Mouse (Mus musculus) forebrain, embryonic 12.5 days (tissue): Measurements from ENCODE around the gene Tnk2. TPM values are rescaled to one million over a fixed set of nuclear protein-coding genes. Genes with fewer than 3 reads are reported as not detected.
A peak's percentile ranks its signal among the peaks of the same experiment; 100 is the strongest.

Source experiments
- ATAC-seq: fragments of 200-750 bp; cut with Nextera tagmentation; 2 replicates; pipeline ENCODE4 v1.8.0; 2017; ENCODE audit warnings: moderate TSS enrichment; ENCODE audit not compliant: low FRiP score
- H3K27ac ChIP-seq: fragments of 300-500 bp; sonication (generic); 2 replicates; pipeline ENCODE4 v1.5.1; 2016; ENCODE audit warnings: mild to moderate bottlenecking
- H3K27me3 ChIP-seq: fragments of 300-500 bp; sonication (generic); 2 replicates; pipeline ENCODE4 v1.6.1; 2016; ENCODE audit warnings: mild to moderate bottlenecking
- H3K36me3 ChIP-seq: fragments of 300-500 bp; sonication (generic); replicated peaks from 2 replicates; pipeline ENCODE4 v1.6.1; 2016; ENCODE audit warnings: mild to moderate bottlenecking
- H3K4me1 ChIP-seq: fragments of 300-500 bp; sonication (generic); 2 replicates; pipeline ENCODE4 v1.6.1; 2016
- H3K4me2 ChIP-seq: fragments of 300-500 bp; sonication (generic); 2 replicates; pipeline ENCODE4 v1.6.1; 2016; ENCODE audit warnings: mild to moderate bottlenecking, moderate library complexity
- H3K4me3 ChIP-seq: fragments of 300-500 bp; sonication (generic); replicated peaks from 2 replicates; pipeline ENCODE4 v1.5.1; 2016; ENCODE audit warnings: mild to moderate bottlenecking
- H3K9ac ChIP-seq: fragments of 300-500 bp; sonication (generic); 2 replicates; pipeline ENCODE4 v1.6.1; 2016; ENCODE audit warnings: mild to moderate bottlenecking
- H3K9me3 ChIP-seq: fragments of 300-500 bp; sonication (generic); 2 replicates; pipeline ENCODE4 v1.6.1; 2016
- WGBS: fragments of 180-500 bp; shearing (Covaris S2); methylation state at CpG from one replicate; pipeline ENCODE4 v1.1.7; 2016; 5-methylcytosine and 5-hydroxymethylcytosine counted together
- polyA plus RNA-seq: library from polyadenylated mRNA; unstranded; fragments of >200 nt; fragmentation: Nextera tagmentation; extraction: Ambion mirVana; gene quantifications from 2 replicates; pipeline ENCODE4 v1.2.1, GENCODE M21; 2016

The Tnk2 gene
- polyA plus RNA-seq, 1 experiment from 2014 or later: 14.2 TPM

GRCm38 (mm10) chr16:32610460-32611255 is 33.0 kb upstream of the Tnk2 start:
- no peak for ATAC-seq
- WGBS: 78% methylated on average over 5 of the region's 5 CpGs
- Histone ChIP-seq H3K4me2 (peak overlapping the region; percentile 70), H3K4me1 (peaks cover 19% of the 10 kb centered on the region), H3K9me3 (no peaks in the 10 kb centered on the region), H3K9ac (0 out of 2 replicates have a peak overlapping the region, but pooled peaks have one; percentile 75), H3K4me3 (peak overlapping the region; percentile 62), H3K27me3 (no peaks in the 10 kb centered on the region), H3K27ac (no peak overlapping the region), H3K36me3 (peaks cover 17% of the 10 kb centered on the region)

DNA sequence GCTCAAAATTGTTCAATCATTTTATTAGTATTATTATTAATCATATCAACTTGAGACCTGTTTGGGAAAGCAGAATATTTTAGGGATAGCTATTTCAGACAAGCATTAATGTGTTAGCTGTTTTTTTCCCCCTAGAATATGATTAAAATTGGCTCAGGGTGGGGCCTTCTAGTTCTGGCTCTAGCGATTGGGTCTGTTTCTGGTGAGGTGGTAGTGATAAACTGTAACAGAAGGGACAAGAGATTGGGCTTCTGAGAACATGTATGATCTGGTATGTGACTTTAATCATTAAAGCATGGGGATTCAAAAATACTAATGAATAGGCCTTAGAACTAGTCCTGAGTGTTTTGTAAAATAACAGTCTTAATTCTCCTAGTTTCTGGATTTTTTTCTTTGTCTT is 31.6 kb upstream of the Tnk2 start:
- H3K4me2 ChIP-seq: no peak overlapping the region
- H3K36me3 ChIP-seq: peaks cover 27% of the 10 kb centered on the region
- no peaks in the 10 kb centered on the region for H3K27me3 ChIP-seq
- no peak overlapping the region for H3K4me3 ChIP-seq
- no peak overlapping the region for H3K9ac ChIP-seq
- H3K27ac ChIP-seq: no peak overlapping the region
- no peaks in the 10 kb centered on the region for H3K9me3 ChIP-seq
- H3K4me1 ChIP-seq: peaks cover 19% of the 10 kb centered on the region
- WGBS: 81% methylated on average over 1 of the region's 1 CpGs
- ATAC-seq: no peak

- 79% methylated on average over 3 of the region's 3 CpGs for WGBS
- peaks cover 15% of the 10 kb centered on the region for H3K4me1 ChIP-seq
- no peak overlapping the region for H3K4me3 ChIP-seq
- no peak overlapping the region for H3K4me2 ChIP-seq
- no peak overlapping the region for H3K27ac ChIP-seq
- no peak for ATAC-seq
- no peaks in the 10 kb centered on the region for H3K9me3 ChIP-seq
- H3K27me3 ChIP-seq: no peaks in the 10 kb centered on the region
- peaks cover 36% of the 10 kb centered on the region for H3K36me3 ChIP-seq
- H3K9ac ChIP-seq: no peak overlapping the region
Observed at GRCm38 (mm10) chr16:32613269-32613834, 30.3 kb upstream of the Tnk2 start.

DNA sequence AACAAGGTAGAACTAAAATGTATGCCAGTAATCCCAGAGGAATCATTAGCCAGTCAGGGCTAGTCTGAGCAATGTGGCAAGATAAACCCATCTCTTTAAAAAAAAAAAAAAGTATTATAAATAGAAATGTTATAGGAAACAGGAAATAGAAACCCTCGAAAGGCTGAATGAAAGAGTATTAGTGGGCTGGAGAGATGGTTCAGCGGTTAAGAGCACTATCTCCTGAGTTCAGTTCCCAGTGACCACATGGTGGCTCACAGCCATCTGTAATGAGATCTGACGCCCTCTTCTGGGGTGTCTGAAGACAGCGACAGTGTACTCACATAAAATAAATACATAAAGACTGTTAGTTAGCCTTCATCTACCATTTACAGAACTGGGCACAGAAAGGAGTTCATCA is 29.6 kb upstream of the Tnk2 start:
- H3K4me3 ChIP-seq: no peak overlapping the region
- no peaks in the 10 kb centered on the region for H3K9me3 ChIP-seq
- no peak overlapping the region for H3K4me2 ChIP-seq
- H3K27ac ChIP-seq: no peak overlapping the region
- H3K36me3 ChIP-seq: peaks cover 42% of the 10 kb centered on the region
- ATAC-seq: no peak
- peaks cover 15% of the 10 kb centered on the region for H3K4me1 ChIP-seq
- H3K27me3 ChIP-seq: no peaks in the 10 kb centered on the region
- no peak overlapping the region for H3K9ac ChIP-seq
- WGBS: 71% methylated on average over 4 of the region's 4 CpGs

- H3K4me1 ChIP-seq: no peaks in the 10 kb centered on the region
- peaks cover 84% of the 10 kb centered on the region for H3K36me3 ChIP-seq
- 95% methylated on average over 1 of the region's 1 CpGs for WGBS
- no peak overlapping the region for H3K4me3 ChIP-seq
- no peak overlapping the region for H3K27ac ChIP-seq
- no peaks in the 10 kb centered on the region for H3K27me3 ChIP-seq
- H3K9me3 ChIP-seq: no peaks in the 10 kb centered on the region
- no peak for ATAC-seq
- H3K4me2 ChIP-seq: no peak overlapping the region
- H3K9ac ChIP-seq: no peak overlapping the region
Observed at GRCm38 (mm10) chr16:32618946-32619345, 24.7 kb upstream of the Tnk2 start.

DNA sequence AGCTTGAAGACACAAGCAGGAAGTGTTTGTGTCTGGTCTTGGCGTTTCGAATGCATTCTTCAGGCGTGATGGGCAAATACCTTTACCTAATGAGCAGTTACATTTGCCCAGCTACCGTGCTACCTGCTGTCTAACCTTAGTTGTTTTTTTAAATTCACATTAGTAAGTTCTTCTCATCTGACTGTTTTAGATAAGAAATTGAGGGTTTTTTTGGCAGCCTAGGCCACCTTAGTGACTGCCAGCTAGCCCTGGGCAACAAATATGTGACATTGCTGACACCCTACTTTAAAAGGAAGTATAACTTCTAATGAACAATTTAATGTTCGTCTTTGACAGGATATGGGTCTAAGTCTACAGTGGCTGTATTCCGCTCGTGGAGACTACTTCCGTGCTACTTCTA is 15.5 kb upstream of the Tnk2 start:
- Histone ChIP-seq H3K4me1 (no peaks in the 10 kb centered on the region), H3K27me3 (no peaks in the 10 kb centered on the region), H3K4me2 (no peak overlapping the region), H3K4me3 (no peak overlapping the region), H3K27ac (no peak overlapping the region), H3K9me3 (no peaks in the 10 kb centered on the region), H3K36me3 (peaks cover 88% of the 10 kb centered on the region), H3K9ac (no peak overlapping the region)
- WGBS: 97% methylated on average over 8 of the region's 8 CpGs
- no peak for ATAC-seq

GRCm38 (mm10) chr16:32632328-32632824 is 11.3 kb upstream of the Tnk2 start:
- 89% methylated on average over 4 of the region's 4 CpGs for WGBS
- Histone ChIP-seq H3K27ac (no peak overlapping the region), H3K9ac (no peak overlapping the region), H3K4me2 (no peak overlapping the region), H3K9me3 (no peaks in the 10 kb centered on the region), H3K27me3 (no peaks in the 10 kb centered on the region), H3K4me1 (no peaks in the 10 kb centered on the region), H3K36me3 (peaks cover 52% of the 10 kb centered on the region), H3K4me3 (no peak overlapping the region)
- ATAC-seq: no peak

GRCm38 (mm10) chr16:32633486-32634012 is 10.1 kb upstream of the Tnk2 start:
- Histone ChIP-seq H3K4me3 (no peak overlapping the region), H3K9me3 (no peaks in the 10 kb centered on the region), H3K27me3 (no peaks in the 10 kb centered on the region), H3K4me2 (no peak overlapping the region), H3K4me1 (peaks cover 3% of the 10 kb centered on the region), H3K27ac (no peak overlapping the region), H3K9ac (no peak overlapping the region), H3K36me3 (peaks cover 41% of the 10 kb centered on the region)
- WGBS: 89% methylated on average over 4 of the region's 4 CpGs
- no peak for ATAC-seq

DNA sequence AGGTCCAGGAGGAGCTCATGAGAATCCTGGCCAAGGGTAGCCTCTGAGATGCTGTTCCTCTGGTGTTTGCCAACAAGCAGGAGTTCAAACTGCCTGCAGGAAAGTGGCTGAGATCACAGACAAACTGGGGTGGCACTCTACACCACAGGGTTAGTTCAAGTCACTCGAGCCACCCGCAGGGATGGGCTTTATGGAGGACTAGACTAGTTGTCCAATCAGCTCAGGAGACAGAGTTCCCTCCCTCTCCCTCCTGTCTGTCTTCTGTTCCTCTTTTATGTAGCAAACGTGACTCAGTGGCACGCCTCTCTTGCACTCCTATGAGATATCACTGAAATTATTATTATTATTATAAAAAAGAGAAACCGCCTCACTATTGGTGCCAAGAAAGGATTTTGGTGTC is 9.5 kb upstream of the Tnk2 start:
- Histone ChIP-seq H3K4me3 (no peak overlapping the region), H3K4me2 (no peak overlapping the region), H3K36me3 (peaks cover 35% of the 10 kb centered on the region), H3K27ac (no peak overlapping the region), H3K9me3 (no peaks in the 10 kb centered on the region), H3K9ac (no peak overlapping the region), H3K4me1 (peaks cover 5% of the 10 kb centered on the region), H3K27me3 (no peaks in the 10 kb centered on the region)
- 87% methylated on average over 5 of the region's 5 CpGs for WGBS
- ATAC-seq: no peak

- Histone ChIP-seq H3K27me3 (no peaks in the 10 kb centered on the region), H3K9ac (no peak overlapping the region), H3K27ac (no peak overlapping the region), H3K9me3 (no peaks in the 10 kb centered on the region), H3K4me3 (no peak overlapping the region), H3K4me1 (peaks cover 5% of the 10 kb centered on the region), H3K36me3 (peaks cover 24% of the 10 kb centered on the region), H3K4me2 (no peak overlapping the region)
- no peak for ATAC-seq
- 70% methylated on average over 3 of the region's 3 CpGs for WGBS
Observed at GRCm38 (mm10) chr16:32635314-32635713, 8.4 kb upstream of the Tnk2 start.

DNA sequence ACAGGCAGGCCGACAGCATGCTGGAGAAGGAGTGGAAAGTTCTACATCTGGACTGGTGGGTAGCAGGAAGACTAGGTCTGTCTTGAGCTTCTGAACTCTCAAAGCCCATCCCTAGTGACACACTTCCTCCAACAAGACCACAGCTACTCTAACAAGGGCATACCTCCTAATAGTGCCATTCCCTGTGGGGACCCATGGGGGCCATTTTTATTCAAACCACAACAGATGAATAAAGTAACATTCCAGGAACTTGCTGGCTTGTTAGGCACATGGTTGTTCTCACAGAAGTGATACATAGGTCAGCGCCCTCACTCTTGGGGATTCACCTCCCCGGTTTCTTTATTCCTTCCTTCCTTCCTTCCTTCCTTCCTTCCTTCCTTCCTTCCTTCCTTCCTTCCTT is 7.3 kb upstream of the Tnk2 start:
- no peak for ATAC-seq
- 89% methylated on average over 3 of the region's 3 CpGs for WGBS
- Histone ChIP-seq H3K9ac (no peak overlapping the region), H3K9me3 (no peaks in the 10 kb centered on the region), H3K36me3 (peaks cover 16% of the 10 kb centered on the region), H3K4me3 (no peak overlapping the region), H3K4me1 (peaks cover 5% of the 10 kb centered on the region), H3K27ac (no peak overlapping the region), H3K27me3 (no peaks in the 10 kb centered on the region), H3K4me2 (no peak overlapping the region)

- H3K4me1 ChIP-seq: peaks cover 5% of the 10 kb centered on the region
Observed at GRCm38 (mm10) chr16:32636871-32637521, 6.7 kb upstream of the Tnk2 start.

More at GRCm38 (mm10) chr16:32636871-32637521, 6.7 kb upstream of the Tnk2 start:
- 60% methylated on average over 6 of the region's 6 CpGs for WGBS
- H3K9me3 ChIP-seq: no peaks in the 10 kb centered on the region
- no peak overlapping the region for H3K4me2 ChIP-seq
- no peak overlapping the region for H3K27ac ChIP-seq
- no peaks in the 10 kb centered on the region for H3K27me3 ChIP-seq
- ATAC-seq: no peak
- no peak overlapping the region for H3K9ac ChIP-seq
- H3K4me3 ChIP-seq: no peak overlapping the region
- H3K36me3 ChIP-seq: peaks cover 10% of the 10 kb centered on the region
